Mouse (Mus musculus): ENCODE measurements around the gene Rnf186.

GRCm38 (mm10) chr4:138972827-138973718, 6.2 kb downstream of the Rnf186 start, which contains the start of gene Tmco4:
- TF ChIP-seq POLR2A (IDR thresholded peaks at IDR 0.05; ENCODE audit: insufficient read depth, low read depth, low read length), result 0 out of 2 replicates have a peak, but pooled peaks have one; percentile 15
- TF ChIP-seq CTCF (IDR thresholded peaks at IDR 0.05; ENCODE audit: insufficient read depth, low read depth, low read length), result no peak
